Mouse (Mus musculus) forebrain, embryonic 12.5 days (tissue): Measurements from ENCODE around the gene Gm49359. TPM values are rescaled to one million over a fixed set of nuclear protein-coding genes. Genes with fewer than 3 reads are reported as not detected.
"Not testable (repeated sequence)": the region's sequence is repeated elsewhere in the genome, so short reads cannot be mapped to it uniquely, and the experiment has no call there.

Source experiments
- ATAC-seq: fragments of 200-750 bp; cut with Nextera tagmentation; 2 replicates; pipeline ENCODE4 v1.8.0; 2017; ENCODE audit warnings: moderate TSS enrichment; ENCODE audit not compliant: low FRiP score
- H3K27ac ChIP-seq: fragments of 300-500 bp; sonication (generic); 2 replicates; pipeline ENCODE4 v1.5.1; 2016; ENCODE audit warnings: mild to moderate bottlenecking
- H3K27me3 ChIP-seq: fragments of 300-500 bp; sonication (generic); 2 replicates; pipeline ENCODE4 v1.6.1; 2016; ENCODE audit warnings: mild to moderate bottlenecking
- H3K36me3 ChIP-seq: fragments of 300-500 bp; sonication (generic); replicated peaks from 2 replicates; pipeline ENCODE4 v1.6.1; 2016; ENCODE audit warnings: mild to moderate bottlenecking
- H3K4me1 ChIP-seq: fragments of 300-500 bp; sonication (generic); 2 replicates; pipeline ENCODE4 v1.6.1; 2016
- H3K4me2 ChIP-seq: fragments of 300-500 bp; sonication (generic); 2 replicates; pipeline ENCODE4 v1.6.1; 2016; ENCODE audit warnings: mild to moderate bottlenecking, moderate library complexity
- H3K4me3 ChIP-seq: fragments of 300-500 bp; sonication (generic); replicated peaks from 2 replicates; pipeline ENCODE4 v1.5.1; 2016; ENCODE audit warnings: mild to moderate bottlenecking
- H3K9ac ChIP-seq: fragments of 300-500 bp; sonication (generic); 2 replicates; pipeline ENCODE4 v1.6.1; 2016; ENCODE audit warnings: mild to moderate bottlenecking
- H3K9me3 ChIP-seq: fragments of 300-500 bp; sonication (generic); 2 replicates; pipeline ENCODE4 v1.6.1; 2016
- WGBS: fragments of 180-500 bp; shearing (Covaris S2); methylation state at CpG from one replicate; pipeline ENCODE4 v1.1.7; 2016; 5-methylcytosine and 5-hydroxymethylcytosine counted together
- microRNA-seq: library from miRNA; unstranded; fragments of <30 nt; microRNA quantifications from one replicate; pipeline ENCODE4, GENCODE M21; 2017
- polyA plus RNA-seq: library from polyadenylated mRNA; unstranded; fragments of >200 nt; fragmentation: Nextera tagmentation; extraction: Ambion mirVana; gene quantifications from 2 replicates; pipeline ENCODE4 v1.2.1, GENCODE M21; 2016

Gm49359 gene
- polyA plus RNA-seq, result 11.2 and 14.5 TPM in 2 replicates

DNA sequence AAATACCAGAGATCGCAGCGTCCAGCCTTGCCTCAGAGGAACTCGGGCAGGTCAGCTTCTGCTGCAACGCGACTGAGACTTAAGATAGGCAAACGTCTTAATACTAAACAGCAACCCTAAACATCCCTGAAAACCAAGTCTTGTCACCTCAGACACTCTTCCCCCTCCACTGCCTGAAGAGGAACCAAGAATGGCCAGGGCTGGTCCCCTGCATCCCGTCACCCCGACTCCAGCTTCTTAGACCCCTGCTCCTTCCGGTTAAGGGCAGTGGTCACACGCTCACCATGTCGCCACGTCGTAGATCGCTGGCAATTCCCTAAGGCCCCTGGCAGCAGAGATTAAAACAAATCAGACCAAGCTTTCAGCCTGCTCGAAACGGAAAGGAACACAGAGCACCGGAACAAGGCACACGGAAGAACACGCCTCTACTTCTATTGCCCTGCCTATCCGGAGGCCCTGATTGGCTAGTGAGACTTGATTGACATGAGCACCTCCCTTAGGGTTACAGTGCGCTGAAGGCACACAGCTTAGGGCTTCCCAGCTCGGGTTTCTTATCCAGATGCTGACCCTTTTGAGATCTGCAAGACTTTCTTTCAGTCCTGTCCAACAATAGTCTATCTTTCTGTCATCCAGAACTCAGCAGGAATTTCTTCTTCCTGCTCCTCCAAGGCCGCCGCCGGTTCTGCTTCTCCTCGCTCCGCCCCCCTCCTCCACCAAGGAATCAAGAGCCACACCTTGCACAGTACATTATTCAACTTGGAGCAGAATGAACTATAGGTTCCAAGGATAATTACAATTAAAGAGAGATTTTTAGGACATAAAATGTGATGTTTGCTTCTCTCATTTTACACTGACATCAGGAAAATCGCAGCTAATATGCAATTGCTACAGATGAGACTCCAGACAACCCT is at the start of gene Gm49359:
TSS of gene Gm49359 (minus strand) at position 409 of the 911 bp plus-strand sequence.
- not testable (repeated sequence) for H3K4me1 ChIP-seq, H3K27me3 ChIP-seq, H3K9me3 ChIP-seq, H3K36me3 ChIP-seq
- H3K9ac ChIP-seq, result peak within 1 kb of the TSS; percentile 66
- peak; percentile 99 for ATAC-seq
- H3K4me2 ChIP-seq, result peak within 1 kb of the TSS; percentile 40
- 0 out of 2 replicates have a peak within 1 kb of the TSS, but pooled peaks have one; percentile 61 for H3K27ac ChIP-seq
- peak within 1 kb of the TSS; percentile 61 for H3K4me3 ChIP-seq
- 1% methylated on average over 28 of the region's 28 CpGs for WGBS

- H3K4me1 ChIP-seq, H3K27me3 ChIP-seq, H3K9me3 ChIP-seq, ATAC-seq, H3K4me2 ChIP-seq, H3K4me3 ChIP-seq, H3K9ac ChIP-seq, H3K36me3 ChIP-seq, H3K27ac ChIP-seq: not testable (repeated sequence)
- 88% methylated on average over 1 of the region's 1 CpGs for WGBS
Measured at GRCm38 (mm10) chr13:62510641-62511420, 44.2 kb upstream of the Gm49359 start.

- 93% methylated on average over 8 of the region's 8 CpGs for WGBS
- H3K4me2 ChIP-seq, H3K9me3 ChIP-seq, H3K27me3 ChIP-seq, H3K4me1 ChIP-seq, H3K4me3 ChIP-seq, H3K9ac ChIP-seq, ATAC-seq, H3K27ac ChIP-seq, H3K36me3 ChIP-seq: not testable (repeated sequence)
Measured at GRCm38 (mm10) chr13:62472661-62473060, 6.0 kb upstream of the Gm49359 start.

DNA sequence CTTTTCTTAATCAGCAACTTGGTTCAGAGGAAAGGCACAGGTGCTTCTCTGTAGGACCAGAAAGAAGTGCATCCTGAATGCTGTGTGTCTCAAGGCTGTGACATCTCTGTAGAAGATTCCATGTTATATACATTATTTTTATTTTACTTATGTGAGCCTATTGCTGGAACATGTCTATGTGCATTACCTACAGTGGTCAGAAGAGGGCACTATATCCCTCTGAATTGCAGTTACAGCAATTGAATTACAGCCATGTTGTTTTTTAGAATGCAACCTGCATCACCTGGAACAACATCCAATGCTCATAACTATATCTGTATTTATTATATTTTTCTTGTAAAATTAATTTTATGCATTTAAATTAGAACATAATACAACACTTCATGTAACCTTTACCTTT is 3.3 kb upstream of the Gm49359 start:
- not testable (repeated sequence) for ATAC-seq

More for the DNA sequence above, 3.3 kb upstream of the Gm49359 start:
- H3K9me3 ChIP-seq, H3K4me2 ChIP-seq, H3K27me3 ChIP-seq, H3K4me3 ChIP-seq, H3K9ac ChIP-seq, H3K4me1 ChIP-seq, H3K36me3 ChIP-seq, H3K27ac ChIP-seq: not testable (repeated sequence)

Small RNAs within 50 kb of the gene (microRNA-seq; reads per million reads assigned to microRNA genes)
- gene Gm22256, result 1.2 reads per million

Other genes starting within 250 kb of the Gm49359 start
- gene Gm3604, start 83.7 kb downstream of the Gm49359 start, polyA plus RNA-seq, result 2.2 and 2.3 TPM in 2 replicates
- gene Zfp935, start 91.7 kb upstream of the Gm49359 start, polyA plus RNA-seq, result 0.76 TPM in 1 of 2 replicates, not detected in the other
- gene Zfp934, start 104.4 kb upstream of the Gm49359 start, polyA plus RNA-seq, result 18.2 and 19.1 TPM in 2 replicates
- gene 6720489N17Rik, start 157.3 kb upstream of the Gm49359 start, polyA plus RNA-seq, result 13.1 and 14.5 TPM in 2 replicates